Mouse (Mus musculus): ENCODE measurements around the gene Phf12.

GRCm38 (mm10) chr11:78074277-78074652 is 91.7 kb downstream of the Phf12 start:
- TF ChIP-seq CTCF (IDR thresholded peaks at IDR 0.05; ENCODE audit: borderline replicate concordance, control insufficient read depth, extremely low read depth, insufficient read depth, low read length, poor library complexity) = no peak
- no peak for TF ChIP-seq POLR2A (IDR thresholded peaks at IDR 0.05; ENCODE audit: control insufficient read depth, extremely low read depth, insufficient read depth, low read length, poor library complexity)
